Mouse (Mus musculus) heart, embryonic 15.5 days (tissue): ENCODE data around the gene Bmpr2. TPM values are rescaled to one million over a fixed set of nuclear protein-coding genes. Genes with fewer than 3 reads are reported as not detected.

Experiments used
- ATAC-seq: fragments of 200-750 bp; cut with Nextera tagmentation; replicated peaks from 2 replicates; pipeline ENCODE4 v1.8.0; 2017; ENCODE audit warnings: low read depth, moderate TSS enrichment; ENCODE audit not compliant: insufficient number of reproducible peaks, insufficient read depth, low FRiP score
- H3K27ac ChIP-seq: fragments of 300-500 bp; sonication (generic); 2 replicates; pipeline ENCODE4 v1.5.1; 2015; ENCODE audit warnings: mild to moderate bottlenecking, inconsistent platforms
- H3K27me3 ChIP-seq: fragments of 300-500 bp; sonication (generic); 2 replicates; pipeline ENCODE4 v1.6.1; 2015; ENCODE audit warnings: inconsistent platforms
- H3K36me3 ChIP-seq: fragments of 300-500 bp; sonication (generic); 2 replicates; pipeline ENCODE4 v1.6.1; 2015; ENCODE audit warnings: mild to moderate bottlenecking, inconsistent platforms
- H3K4me1 ChIP-seq: fragments of 300-500 bp; sonication (generic); replicated peaks from 2 replicates; pipeline ENCODE4 v1.6.1; 2015; ENCODE audit warnings: inconsistent platforms
- H3K4me2 ChIP-seq: fragments of 300-500 bp; sonication (generic); 2 replicates; pipeline ENCODE4 v1.6.1; 2015; ENCODE audit warnings: inconsistent platforms, mild to moderate bottlenecking, moderate library complexity
- H3K4me3 ChIP-seq: fragments of 300-500 bp; sonication (generic); 2 replicates; pipeline ENCODE4 v1.5.1; 2015; ENCODE audit warnings: mild to moderate bottlenecking, inconsistent platforms
- H3K9ac ChIP-seq: fragments of 300-500 bp; sonication (generic); 2 replicates; pipeline ENCODE4 v1.6.1; 2015; ENCODE audit warnings: mild to moderate bottlenecking, inconsistent platforms
- H3K9me3 ChIP-seq: fragments of 300-500 bp; sonication (generic); replicated peaks from 2 replicates; pipeline ENCODE4 v1.6.1; 2016; ENCODE audit warnings: inconsistent platforms
- WGBS: fragments of 180-500 bp; shearing (Covaris S2); methylation state at CpG from one replicate; pipeline ENCODE4 v1.1.7; 2015; ENCODE audit warnings: mixed read lengths; 5-methylcytosine and 5-hydroxymethylcytosine counted together
- polyA plus RNA-seq: library from polyadenylated mRNA; unstranded; fragments of >200 nt; fragmentation: Nextera tagmentation; extraction: Ambion mirVana; gene quantifications from 2 replicates; pipeline ENCODE4 v1.2.1, GENCODE M21; 2015

The Bmpr2 gene
- polyA plus RNA-seq, 1 experiment from 2014 or later, result 6.5 TPM

- 86% methylated on average over 5 of the region's 5 CpGs for whole genome bisulfite sequencing
Measured at GRCm38 (mm10) chr1:59868041-59868440, 104.8 kb downstream of the Bmpr2 start.

GRCm38 (mm10) chr1:59874023-59874422, 110.8 kb downstream of the Bmpr2 start:
- Histone ChIP-seq H3K4me2 (no peak overlapping the region), H3K9me3 (no peaks in the 10 kb centered on the region), H3K4me3 (no peak overlapping the region), H3K9ac (no peak overlapping the region), H3K36me3 (peaks cover 22% of the 10 kb centered on the region), H3K27me3 (no peaks in the 10 kb centered on the region), H3K4me1 (peaks cover 11% of the 10 kb centered on the region), H3K27ac (no peak overlapping the region)
- WGBS, result 83% methylated on average over 3 of the region's 3 CpGs
- no peak for ATAC-seq

More at GRCm38 (mm10) chr1:59868041-59868440, 104.8 kb downstream of the Bmpr2 start:
- H3K9ac ChIP-seq, result no peak overlapping the region
- H3K27me3 ChIP-seq, result no peaks in the 10 kb centered on the region
- ATAC-seq, result no peak
- H3K27ac ChIP-seq, result no peak overlapping the region
- no peak overlapping the region for H3K4me3 ChIP-seq
- no peak overlapping the region for H3K4me2 ChIP-seq
- H3K4me1 ChIP-seq, result no peaks in the 10 kb centered on the region
- H3K36me3 ChIP-seq, result peaks cover 55% of the 10 kb centered on the region
- H3K9me3 ChIP-seq, result no peaks in the 10 kb centered on the region

DNA sequence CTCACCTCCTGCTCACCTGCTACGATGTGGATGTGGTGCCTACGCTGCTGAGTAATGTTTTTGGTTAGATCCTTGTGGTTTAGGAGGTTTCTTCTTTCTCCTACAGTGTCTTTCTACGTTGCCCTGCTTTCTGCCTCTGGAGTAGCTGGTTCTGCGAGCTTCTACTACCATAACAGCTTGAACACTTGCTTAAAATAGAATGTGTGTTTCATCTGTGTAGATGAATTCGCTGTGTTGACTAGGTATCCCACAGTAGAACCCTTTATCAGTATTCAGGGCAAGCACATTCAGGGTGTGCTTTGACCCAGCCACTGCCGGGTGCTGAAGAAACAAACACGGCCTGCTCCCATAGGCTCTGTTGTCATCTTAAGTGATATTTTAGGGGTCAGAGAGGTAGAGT, 114.9 kb downstream of the Bmpr2 start:
- no peak; the same call in 1 of the 2 replicates for ATAC-seq
- Histone ChIP-seq H3K27me3 (no peaks in the 10 kb centered on the region), H3K4me1 (peaks cover 11% of the 10 kb centered on the region), H3K36me3 (0 out of 2 replicates have a peak, but pooled peaks cover 4% of the 10 kb centered on the region), H3K9me3 (no peaks in the 10 kb centered on the region), H3K27ac (peak overlapping the region; percentile 69), H3K9ac (no peak overlapping the region), H3K4me3 (no peak overlapping the region), H3K4me2 (peak overlapping the region; percentile 9; the same call in 1 of the 2 replicates)
- 56% methylated on average over 7 of the region's 7 CpGs for WGBS

DNA sequence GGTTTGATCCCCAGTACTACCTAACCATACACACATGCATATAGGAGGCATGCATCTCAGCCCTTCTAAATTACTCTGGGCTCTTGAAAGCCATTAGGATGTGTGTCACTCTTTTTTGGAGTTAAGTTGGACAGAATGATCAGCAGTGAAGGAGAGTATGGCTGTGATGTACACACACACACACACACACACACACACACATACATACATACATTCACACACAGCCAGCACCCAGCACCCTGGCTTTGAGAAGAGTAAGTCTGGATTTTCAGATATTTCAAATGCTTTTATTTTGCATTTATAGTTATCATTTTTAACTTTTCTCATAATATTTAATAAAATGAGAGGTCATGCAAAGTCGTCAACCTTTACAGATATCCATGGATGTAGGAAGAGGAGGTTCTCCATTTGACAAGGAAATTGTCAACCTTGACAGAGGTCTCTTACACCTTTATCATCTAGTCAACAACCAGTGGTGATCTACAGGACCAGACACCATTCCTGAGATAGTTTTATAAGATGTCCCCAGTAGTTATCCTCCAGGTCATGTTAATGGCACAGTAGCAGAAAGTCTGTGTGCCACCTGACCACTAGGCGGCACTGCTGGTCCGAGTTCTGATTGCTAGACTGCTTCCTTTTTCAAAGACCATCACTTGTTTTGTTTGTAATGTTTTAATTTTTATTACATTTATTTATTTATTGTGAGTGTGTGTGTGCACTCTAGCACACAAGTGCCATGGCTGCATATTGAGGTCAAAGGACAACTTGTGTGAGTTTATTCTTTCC, 120.3 kb downstream of the Bmpr2 start:
- Histone ChIP-seq H3K4me3 (no peak overlapping the region), H3K27me3 (no peaks in the 10 kb centered on the region), H3K9me3 (no peaks in the 10 kb centered on the region), H3K4me1 (peaks cover 11% of the 10 kb centered on the region), H3K9ac (no peak overlapping the region), H3K36me3 (no peaks in the 10 kb centered on the region), H3K4me2 (no peak overlapping the region), H3K27ac (no peak overlapping the region)
- no peak for ATAC-seq
- 33% methylated on average over 3 of the region's 3 CpGs for WGBS

DNA sequence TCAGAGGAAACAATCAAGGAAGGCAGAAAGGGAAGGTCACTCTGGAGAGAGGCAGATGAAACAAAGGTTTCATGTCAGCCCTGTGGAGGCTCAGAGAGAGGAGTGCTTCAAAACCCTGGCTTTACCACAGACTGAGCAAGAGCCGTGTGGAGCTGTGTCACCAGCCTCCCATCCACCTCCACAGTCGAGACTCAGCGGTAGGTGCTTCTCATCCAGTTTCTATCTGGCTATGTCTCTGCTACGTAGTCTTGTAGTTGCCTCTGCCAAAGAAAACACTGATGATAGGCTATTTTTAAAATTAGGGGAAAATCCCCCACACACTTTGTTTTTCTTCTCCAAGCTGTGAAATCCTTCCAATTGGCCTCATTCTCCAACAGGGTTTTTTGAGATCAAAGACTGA, 123.7 kb downstream of the Bmpr2 start:
- Histone ChIP-seq H3K4me1 (peaks cover 9% of the 10 kb centered on the region), H3K4me3 (no peak overlapping the region), H3K27ac (no peak overlapping the region), H3K9me3 (no peaks in the 10 kb centered on the region), H3K4me2 (no peak overlapping the region), H3K27me3 (no peaks in the 10 kb centered on the region), H3K9ac (no peak overlapping the region), H3K36me3 (no peaks in the 10 kb centered on the region)
- 27% methylated on average over 4 of the region's 4 CpGs for WGBS
- no peak for ATAC-seq

- no peaks in the 10 kb centered on the region for H3K27me3 ChIP-seq
- H3K9me3 ChIP-seq, result no peaks in the 10 kb centered on the region
- H3K4me1 ChIP-seq, result peaks cover 9% of the 10 kb centered on the region
- H3K27ac ChIP-seq, result no peak overlapping the region
- no peak overlapping the region for H3K4me3 ChIP-seq
- H3K9ac ChIP-seq, result no peak overlapping the region
- ATAC-seq, result no peak
- H3K36me3 ChIP-seq, result no peaks in the 10 kb centered on the region
- H3K4me2 ChIP-seq, result no peak overlapping the region
Measured at GRCm38 (mm10) chr1:59888018-59888417, 124.8 kb downstream of the Bmpr2 start.

- 76% methylated on average over 4 of the region's 4 CpGs for WGBS
- Histone ChIP-seq H3K9me3 (no peaks in the 10 kb centered on the region), H3K4me1 (peaks cover 28% of the 10 kb centered on the region), H3K36me3 (no peaks in the 10 kb centered on the region), H3K9ac (no peak overlapping the region), H3K4me3 (no peak overlapping the region), H3K4me2 (no peak overlapping the region), H3K27me3 (no peaks in the 10 kb centered on the region), H3K27ac (no peak overlapping the region)
- no peak for ATAC-seq
Measured at GRCm38 (mm10) chr1:59891185-59891584, 128.0 kb downstream of the Bmpr2 start.

GRCm38 (mm10) chr1:59892777-59893176, 129.6 kb downstream of the Bmpr2 start:
- 89% methylated on average over 8 of the region's 8 CpGs for WGBS
- ATAC-seq, result no peak
- H3K4me2 ChIP-seq, result no peak overlapping the region

GRCm38 (mm10) chr1:59894025-59894424, 130.8 kb downstream of the Bmpr2 start:
- Histone ChIP-seq H3K9ac (no peak overlapping the region), H3K4me2 (no peak overlapping the region), H3K36me3 (no peaks in the 10 kb centered on the region), H3K9me3 (no peaks in the 10 kb centered on the region), H3K27me3 (no peaks in the 10 kb centered on the region), H3K27ac (no peak overlapping the region), H3K4me1 (peaks cover 19% of the 10 kb centered on the region), H3K4me3 (no peak overlapping the region)
- 48% methylated on average over 4 of the region's 4 CpGs for WGBS
- no peak for ATAC-seq

More at GRCm38 (mm10) chr1:59892777-59893176, 129.6 kb downstream of the Bmpr2 start:
- Histone ChIP-seq H3K9me3 (no peaks in the 10 kb centered on the region), H3K27me3 (no peaks in the 10 kb centered on the region), H3K36me3 (no peaks in the 10 kb centered on the region), H3K4me3 (no peak overlapping the region), H3K9ac (no peak overlapping the region), H3K27ac (no peak overlapping the region), H3K4me1 (peaks cover 19% of the 10 kb centered on the region)

GRCm38 (mm10) chr1:59895456-59895855, 132.3 kb downstream of the Bmpr2 start:
- ATAC-seq, result peak; percentile 50; the same call in 1 of the 2 replicates
- Histone ChIP-seq H3K36me3 (no peaks in the 10 kb centered on the region), H3K4me1 (peaks cover 26% of the 10 kb centered on the region), H3K4me2 (no peak overlapping the region), H3K9me3 (no peaks in the 10 kb centered on the region), H3K9ac (no peak overlapping the region), H3K4me3 (no peak overlapping the region), H3K27me3 (no peaks in the 10 kb centered on the region), H3K27ac (peak overlapping the region; percentile 31; the same call in 1 of the 2 replicates)
- 14% methylated on average over 4 of the region's 4 CpGs for WGBS

- Histone ChIP-seq H3K4me3 (no peak overlapping the region), H3K4me1 (peaks cover 26% of the 10 kb centered on the region), H3K27ac (no peak overlapping the region), H3K9me3 (no peaks in the 10 kb centered on the region), H3K27me3 (no peaks in the 10 kb centered on the region), H3K36me3 (no peaks in the 10 kb centered on the region), H3K4me2 (no peak overlapping the region), H3K9ac (no peak overlapping the region)
- WGBS, result 77% methylated on average over 5 of the region's 5 CpGs
- ATAC-seq, result no peak
Measured at GRCm38 (mm10) chr1:59897147-59897798, 134.1 kb downstream of the Bmpr2 start.
